12 mouse cellular contexts compared by ENCODE assay signal in genomic region chr11:34776054-34776453, GRCm38 (mm10).
"Had no signal": no experiment of that assay in that cellular context is flagged by ENCODE, and none has a peak within 500 bp of the region (broad histone marks: within the 10 kb centered on the region; RNA-seq: fewer than 3 reads in every experiment).

No protein-coding gene starts in this region.

- DNase-seq: kidney, adult 11 months; kidney, adult 9 months; kidney, postnatal 36 days; layer of hippocampus, adult 9-11 months; layer of hippocampus, postnatal 36 days; lung, postnatal 14 days; spleen, adult 18-20 months had no signal

- H3K27ac ChIP-seq: kidney, postnatal 0 days; limb, embryonic 15.5 days; liver, embryonic 12.5 days; lung, embryonic 15.5 days; midbrain, embryonic 12.5 days had no signal

- H3K27me3 ChIP-seq: limb, embryonic 15.5 days; liver, embryonic 12.5 days; lung, embryonic 15.5 days; midbrain, embryonic 12.5 days had no signal

- H3K4me3 ChIP-seq: limb, embryonic 15.5 days; liver, embryonic 12.5 days; lung, embryonic 15.5 days; midbrain, embryonic 12.5 days had no signal

- H3K4me1 ChIP-seq: lung, embryonic 15.5 days; midbrain, embryonic 12.5 days had no signal

- H3K36me3 ChIP-seq: limb, embryonic 15.5 days; liver, embryonic 12.5 days; lung, embryonic 15.5 days; midbrain, embryonic 12.5 days had no signal
